In the genomic region with DNA sequence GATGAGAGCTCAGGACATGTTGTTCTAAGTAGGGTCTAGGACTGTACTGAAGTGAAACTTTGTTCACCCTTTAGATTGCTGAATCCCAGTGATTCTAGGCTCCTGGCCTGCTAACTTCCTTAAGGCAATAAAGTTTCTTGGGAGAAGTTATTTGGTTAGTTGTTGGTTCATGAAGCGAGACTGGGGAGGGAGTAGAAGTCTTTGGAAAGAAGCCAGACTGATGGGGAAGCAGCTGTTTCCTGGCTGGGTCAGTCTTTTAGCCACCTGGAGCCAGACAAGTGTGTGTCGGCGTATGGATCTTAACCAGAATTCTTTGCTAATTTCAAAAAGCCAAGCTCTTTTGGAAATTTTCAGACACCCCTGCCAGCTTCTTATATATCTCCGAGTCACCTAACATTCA, we compare ENCODE assay signal across 11 mouse cellular contexts. TPM values are rescaled to one million over a fixed set of nuclear protein-coding genes. Genes with fewer than 3 reads are reported as not detected.
DNase-seq lines count a peak whose midpoint lies in the region; ATAC-seq and TF ChIP-seq lines count a peak whose summit lies in the region.
"Had no signal": no experiment of that assay in that cellular context is flagged by ENCODE, and none has a peak within 500 bp of the region (broad histone marks: within the 10 kb centered on the region; RNA-seq: fewer than 3 reads in every experiment).

No protein-coding gene starts in this region.

- TF ChIP-seq POLR2A in myocyte (IDR thresholded peaks at IDR 0.05; ENCODE audit: insufficient read length, low read depth) = no peak

- no peaks in the 10 kb centered on the region for H3K79me2 ChIP-seq in myocyte (ENCODE audit: control insufficient read depth, insufficient read depth)

- no peaks in the 10 kb centered on the region for H3K36me3 ChIP-seq in heart, embryonic 10.5 days
- no peaks in the 10 kb centered on the region for H3K36me3 ChIP-seq in heart, postnatal 0 days (replicated peaks; ENCODE audit: control insufficient read depth, insufficient read depth, low read length)
- H3K36me3 ChIP-seq in kidney, postnatal 0 days (ENCODE audit: insufficient read depth, low read length) = no peaks in the 10 kb centered on the region
- H3K36me3 ChIP-seq in myocyte (ENCODE audit: control insufficient read depth, insufficient read depth) = no peaks in the 10 kb centered on the region

- no peak for TF ChIP-seq CTCF in heart, postnatal 0 days (IDR thresholded peaks at IDR 0.05; ENCODE audit: low read depth)
- TF ChIP-seq CTCF in kidney, postnatal 0 days (IDR thresholded peaks at IDR 0.05; ENCODE audit: low read depth) = no peak

- H3K9me3 ChIP-seq in heart, embryonic 10.5 days = no peaks in the 10 kb centered on the region
- no peaks in the 10 kb centered on the region for H3K9me3 ChIP-seq in heart, postnatal 0 days (replicated peaks; ENCODE audit: control insufficient read depth, low read length)
- H3K9me3 ChIP-seq in kidney, postnatal 0 days (replicated peaks; ENCODE audit: low read length) = no peaks in the 10 kb centered on the region

- 0 out of 2 replicates have a peak overlapping the region, but pooled peaks have one; percentile 5 for H3K4me2 ChIP-seq in heart, postnatal 0 days (ENCODE audit: low read depth, low read length)
- H3K4me2 ChIP-seq in kidney, postnatal 0 days (ENCODE audit: low read length) = peak overlapping the region; percentile 31
- H3K4me2 ChIP-seq in myocyte (ENCODE audit: low read depth) = peak overlapping the region; percentile 7

- DNase-seq in heart, adult 9 months (ENCODE audit: low spot score in 2 of 2) = peak; percentile 27 to 58
- no peak for DNase-seq in heart, embryonic 10.5 days (ENCODE audit: low spot score)
- peak; percentile 35 for DNase-seq in heart, postnatal 0 days (ENCODE audit: low spot score)
- DNase-seq in kidney, postnatal 0 days (ENCODE audit: low spot score) = peak; percentile 75
- DNase-seq in layer of hippocampus, postnatal 10 days (ENCODE audit: low spot score in 2 of 2) = no peak
- no peak for DNase-seq in B cell, adult 2 months
- no peak for DNase-seq in right cerebral cortex, postnatal 25 days
- DNase-seq: embryo, embryonic 11 days; forebrain, postnatal 0 days had no signal

- no peaks in the 10 kb centered on the region for H3K4me1 ChIP-seq in heart, embryonic 10.5 days
- no peaks in the 10 kb centered on the region for H3K4me1 ChIP-seq in heart, postnatal 0 days (ENCODE audit: control insufficient read depth, insufficient read depth)
- 0 out of 2 replicates have a peak, but pooled peaks cover 4% of the 10 kb centered on the region for H3K4me1 ChIP-seq in kidney, postnatal 0 days (replicated peaks; ENCODE audit: insufficient read depth, low read length)

- H3K4me3 ChIP-seq in heart, embryonic 10.5 days = no peak overlapping the region
- H3K4me3 ChIP-seq in heart, postnatal 0 days (ENCODE audit: low read depth, low read length) = no peak overlapping the region
- no peak overlapping the region for H3K4me3 ChIP-seq in kidney, postnatal 0 days (replicated peaks; ENCODE audit: low read depth, low read length)
- H3K4me3 ChIP-seq in myocyte = no peak overlapping the region

- H3ac ChIP-seq in myocyte (ENCODE audit: control insufficient read depth, insufficient read length) = no peak overlapping the region

- WGBS in heart, embryonic 10.5 days = 68% methylated on average over 4 of the region's 4 CpGs
- 45% methylated on average over 4 of the region's 4 CpGs for WGBS in heart, postnatal 0 days
- 23% methylated on average over 4 of the region's 4 CpGs for WGBS in kidney, postnatal 0 days

- peak; percentile 36; the same call in 1 of the 2 replicates for ATAC-seq in heart, postnatal 0 days (ENCODE audit: insufficient read depth, low read depth)
- ATAC-seq in kidney, postnatal 0 days (replicated peaks; ENCODE audit: low FRiP score, low read depth) = no peak; the same call in 1 of the 2 replicates
- ATAC-seq: forebrain, postnatal 0 days had no signal

- no peaks in the 10 kb centered on the region for H3K27me3 ChIP-seq in heart, embryonic 10.5 days (ENCODE audit: insufficient read depth, poor library complexity, severe bottlenecking)
- no peaks in the 10 kb centered on the region for H3K27me3 ChIP-seq in heart, postnatal 0 days (ENCODE audit: control insufficient read depth, insufficient read depth, low read length)
- no peaks in the 10 kb centered on the region for H3K27me3 ChIP-seq in kidney, postnatal 0 days (ENCODE audit: insufficient read depth, low read length)
- H3K27me3 ChIP-seq in myocyte (ENCODE audit: control insufficient read depth, insufficient read depth, insufficient read length) = no peaks in the 10 kb centered on the region
- H3K27me3 ChIP-seq: CH12.LX had no signal

- no peak overlapping the region for H3K9ac ChIP-seq in heart, postnatal 0 days (replicated peaks; ENCODE audit: low read depth, low read length)
- no peak overlapping the region for H3K9ac ChIP-seq in kidney, postnatal 0 days (ENCODE audit: low read depth, low read length)
- H3K9ac ChIP-seq: forebrain, postnatal 0 days had no signal

- H3K27ac ChIP-seq in heart, embryonic 10.5 days = no peak overlapping the region
- peak overlapping the region; percentile 30; the same call in 1 of the 2 replicates for H3K27ac ChIP-seq in heart, postnatal 0 days (ENCODE audit: low read depth)
- peak overlapping the region; percentile 76 for H3K27ac ChIP-seq in kidney, postnatal 0 days

- TF ChIP-seq EP300 in heart, postnatal 0 days (IDR thresholded peaks at IDR 0.05; ENCODE audit: low read depth) = 0 out of 2 replicates have a peak, but pooled peaks have one; percentile 32

TF ChIP-seq in myocyte, 11 proteins besides CTCF, POLR2A, EP300 and RAD21:
- peak in 2 of 3 experiments; percentile 31 to 66 for TF ChIP-seq MYOD1 (IDR thresholded peaks at IDR 0.05; ENCODE audit: control insufficient read depth in 1 of 3, insufficient read length in 2 of 3, low read depth in 2 of 3)
- TF ChIP-seq MYOG (IDR thresholded peaks at IDR 0.05; ENCODE audit: control insufficient read depth in 1 of 3, insufficient read depth in 1 of 3, insufficient read length in 2 of 3, low read depth in 2 of 3) = peak in 1 of 3 experiments; percentile 8
- TF ChIP-seq USF1 (IDR thresholded peaks at IDR 0.05; ENCODE audit: low read depth) = no peak
- peak; percentile 1 for TF ChIP-seq TCF12 (IDR thresholded peaks at IDR 0.05; ENCODE audit: insufficient read depth, poor library complexity, severe bottlenecking)
TF ChIP-seq in myocyte: peak in this region for 3.

RNA-seq across cellular contexts. Expression of a gene that starts 33.0 kb away (rescaled TPM):
- 0.48 and 0.63 TPM in 2 replicates for polyA plus RNA-seq in heart, embryonic 10.5 days (2016; fragmentation: Nextera tagmentation; extraction: Ambion mirVana)
- 1.0 and 1.4 TPM in 2 replicates for total RNA-seq in heart, postnatal 0 days (2014; rRNA removed; ENCODE audit: low replicate concordance)
- polyA plus RNA-seq in heart, postnatal 0 days (2015; fragmentation: Nextera tagmentation; extraction: Ambion mirVana) = 0.33 and 0.36 TPM in 2 replicates
- 0.53 and 0.66 TPM in 2 replicates for polyA plus RNA-seq in kidney, postnatal 0 days (2015; fragmentation: Nextera tagmentation; extraction: Ambion mirVana)
- polyA plus RNA-seq in myocyte (2012; fragmentation: generic; extraction: Trizol) = 0.31 TPM
- total RNA-seq in layer of hippocampus, postnatal 10 days (2021) = 10 to 100 TPM; 13.5 to 15.1 TPM

RNA-seq across cellular contexts. Expression of a gene that starts 39.5 kb away (rescaled TPM):
- 2.3 and 3.5 TPM in 2 replicates for polyA plus RNA-seq in heart, embryonic 10.5 days (2016; fragmentation: Nextera tagmentation; extraction: Ambion mirVana)
- total RNA-seq in heart, postnatal 0 days (2014; rRNA removed; ENCODE audit: low replicate concordance) = 3.8 and 6.5 TPM in 2 replicates
- polyA plus RNA-seq in heart, postnatal 0 days (2015; fragmentation: Nextera tagmentation; extraction: Ambion mirVana) = 3.5 and 4.3 TPM in 2 replicates
- 16.5 and 17.8 TPM in 2 replicates for polyA plus RNA-seq in kidney, postnatal 0 days (2015; fragmentation: Nextera tagmentation; extraction: Ambion mirVana)
- 0.11 TPM for polyA plus RNA-seq in myocyte (2012; fragmentation: generic; extraction: Trizol)
- total RNA-seq in layer of hippocampus, postnatal 10 days (2021) = 1 to 10 TPM; 1.1 to 1.2 TPM

Comparison
In these comparisons a context has a peak if more than half of its experiments do, and no peak if none do; other contexts are left out.
1. DNase-seq: peak in heart, adult 9 months (2 of 2), heart, postnatal 0 days (single experiment) and kidney, postnatal 0 days (single experiment); none in heart, embryonic 10.5 days (single experiment), layer of hippocampus, postnatal 10 days (0 of 2), B cell, adult 2 months (0 of 2) and right cerebral cortex, postnatal 25 days (single experiment).
2. Peak in every context shown above with its lines, with median percentiles within 50 percentile points of each other: H3K4me2 ChIP-seq.